Mouse (Mus musculus): Measurements from ENCODE around the gene Zfp870.
"Not testable (repeated sequence)": the region's sequence is repeated elsewhere in the genome, so short reads cannot be mapped to it uniquely, and the experiment has no call there.

Gene Zfp870

GRCm38 (mm10) chr17:32880320-32881218 is 10.9 kb downstream of the Zfp870 start:
- Histone ChIP-seq H3K9me3 (ENCODE audit: low read length) (no peaks in the 10 kb centered on the region), H3K27me3 (ENCODE audit: insufficient read depth, low read length) (no peaks in the 10 kb centered on the region), H3K4me1 (replicated peaks; ENCODE audit: low read depth, low read length) (peaks cover 62% of the 10 kb centered on the region), H3K36me3 (ENCODE audit: insufficient read depth, low read length) (peaks cover 67% of the 10 kb centered on the region), H3K4me3 (replicated peaks; ENCODE audit: low read length) (peak overlapping the region; percentile 5; the same call in 1 of the 2 replicates)
- TF ChIP-seq NANOG (IDR thresholded peaks at IDR 0.05; ENCODE audit: borderline replicate concordance, low read length) (no peak), POU5F1 (IDR thresholded peaks at IDR 0.05; ENCODE audit: borderline replicate concordance, low read length) (no peak), CTCF (conservative IDR thresholded peaks at IDR 0.05; ENCODE audit: low read length) (no peak)

DNA sequence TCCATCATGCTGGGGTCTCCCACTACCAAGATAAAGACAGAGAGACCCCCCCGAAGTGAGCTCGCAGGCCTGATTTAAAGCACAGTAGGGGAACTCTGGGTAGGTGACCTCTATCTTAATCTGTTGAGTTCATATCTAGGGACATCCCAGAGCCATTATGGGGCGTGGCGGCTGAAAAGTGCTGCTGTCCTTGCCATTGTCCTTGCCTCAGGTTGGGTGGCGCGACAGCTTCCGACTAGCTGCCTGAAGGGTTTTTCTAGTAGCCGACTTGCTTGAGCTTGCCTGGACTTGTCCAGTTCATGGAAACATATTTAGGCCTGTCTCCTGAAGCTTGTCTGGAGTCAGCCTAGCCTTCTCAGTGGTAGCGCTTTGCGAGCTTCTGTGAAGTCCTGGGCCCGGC is 12.7 kb downstream of the Zfp870 start:
- Histone ChIP-seq H3K4me1 (replicated peaks; ENCODE audit: low read depth, low read length) (peaks cover 74% of the 10 kb centered on the region), H3K9me3 (ENCODE audit: low read length) (no peaks in the 10 kb centered on the region), H3K36me3 (ENCODE audit: insufficient read depth, low read length) (peaks cover 49% of the 10 kb centered on the region), H3K4me3 (replicated peaks; ENCODE audit: low read length) (peak overlapping the region; percentile 87), H3K27me3 (ENCODE audit: insufficient read depth, low read length) (no peaks in the 10 kb centered on the region)
- TF ChIP-seq NANOG (IDR thresholded peaks at IDR 0.05; ENCODE audit: borderline replicate concordance, low read length) (peak; percentile 35; the same call in 1 of the 2 replicates), POU5F1 (IDR thresholded peaks at IDR 0.05; ENCODE audit: borderline replicate concordance, low read length) (no peak), CTCF (conservative IDR thresholded peaks at IDR 0.05; ENCODE audit: low read length) (no peak)

DNA sequence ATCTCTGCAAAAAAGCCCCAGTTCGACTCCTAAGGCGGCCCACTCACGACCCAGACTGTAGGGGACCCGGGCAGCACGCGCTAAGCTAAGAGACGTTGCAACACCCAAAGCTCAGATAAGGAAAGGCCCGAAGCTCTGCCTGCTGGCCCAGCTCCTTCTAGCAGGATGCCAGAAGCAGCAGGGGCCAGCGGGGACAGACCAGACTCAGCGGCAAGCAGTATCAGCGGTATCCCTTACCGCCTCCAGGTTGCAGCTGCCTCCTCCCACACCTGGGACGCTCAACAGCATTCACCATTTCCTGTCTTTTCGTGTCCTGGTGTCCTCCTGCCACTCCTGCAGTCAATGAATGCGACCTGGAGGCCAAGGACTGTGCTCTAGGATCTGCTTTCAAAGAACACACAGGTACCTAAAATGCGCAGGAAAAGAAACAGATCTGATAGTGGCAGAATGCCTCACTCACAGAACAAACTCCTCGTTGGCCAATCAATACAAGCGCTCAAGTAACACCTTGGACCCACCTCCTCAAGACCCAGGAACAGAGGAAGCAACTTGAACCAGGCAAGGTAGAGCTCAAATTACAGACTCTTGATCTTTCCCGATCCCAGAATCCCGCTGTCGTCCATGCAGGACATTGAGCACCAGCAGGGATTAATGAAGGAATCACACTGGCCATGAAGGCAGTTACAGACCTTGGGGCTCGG is 13.8 kb downstream of the Zfp870 start:
- H3K4me1 ChIP-seq (replicated peaks; ENCODE audit: low read depth, low read length) = peaks cover 77% of the 10 kb centered on the region
- H3K9me3 ChIP-seq (ENCODE audit: low read length) = no peaks in the 10 kb centered on the region
- peaks cover 37% of the 10 kb centered on the region for H3K36me3 ChIP-seq (ENCODE audit: insufficient read depth, low read length)
- no peak; the same call in 1 of the 2 replicates for TF ChIP-seq POU5F1 (IDR thresholded peaks at IDR 0.05; ENCODE audit: borderline replicate concordance, low read length)
- no peak for TF ChIP-seq CTCF (conservative IDR thresholded peaks at IDR 0.05; ENCODE audit: low read length)
- TF ChIP-seq NANOG (IDR thresholded peaks at IDR 0.05; ENCODE audit: borderline replicate concordance, low read length) = peak; percentile 26; the same call in 1 of the 2 replicates
- no peaks in the 10 kb centered on the region for H3K27me3 ChIP-seq (ENCODE audit: insufficient read depth, low read length)
- peak overlapping the region; percentile 87 for H3K4me3 ChIP-seq (replicated peaks; ENCODE audit: low read length)

DNA sequence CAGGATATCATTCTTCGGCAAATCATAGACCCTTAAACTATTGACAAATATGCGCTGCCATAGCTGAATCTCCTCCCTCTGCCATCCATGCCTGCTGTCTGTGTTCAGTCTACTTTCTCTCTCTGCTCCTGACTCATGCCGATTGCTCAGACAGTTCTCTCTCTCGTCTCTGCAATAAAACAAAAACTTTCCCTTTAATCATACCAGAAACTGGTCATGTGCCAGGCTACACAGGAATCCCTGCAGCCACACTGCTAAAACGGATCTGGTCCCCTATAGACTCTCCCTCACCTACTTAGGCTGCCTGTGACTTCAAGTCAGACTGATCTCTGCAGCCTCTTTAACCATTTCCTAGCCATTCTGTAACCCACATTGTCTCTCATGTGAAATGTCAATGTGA is 18.7 kb downstream of the Zfp870 start:
- no peak for TF ChIP-seq POU5F1 (IDR thresholded peaks at IDR 0.05; ENCODE audit: borderline replicate concordance, low read length)
- TF ChIP-seq NANOG (IDR thresholded peaks at IDR 0.05; ENCODE audit: borderline replicate concordance, low read length) = no peak
- TF ChIP-seq CTCF (conservative IDR thresholded peaks at IDR 0.05; ENCODE audit: low read length) = no peak
- Histone ChIP-seq H3K36me3 (ENCODE audit: insufficient read depth, low read length) (peaks cover 14% of the 10 kb centered on the region; the same call in 1 of the 2 replicates), H3K27me3 (ENCODE audit: insufficient read depth, low read length) (no peaks in the 10 kb centered on the region), H3K9me3 (ENCODE audit: low read length) (peaks cover 11% of the 10 kb centered on the region), H3K4me1 (replicated peaks; ENCODE audit: low read depth, low read length) (peaks cover 53% of the 10 kb centered on the region), H3K4me3 (replicated peaks; ENCODE audit: low read length) (peak overlapping the region; percentile 45)

DNA sequence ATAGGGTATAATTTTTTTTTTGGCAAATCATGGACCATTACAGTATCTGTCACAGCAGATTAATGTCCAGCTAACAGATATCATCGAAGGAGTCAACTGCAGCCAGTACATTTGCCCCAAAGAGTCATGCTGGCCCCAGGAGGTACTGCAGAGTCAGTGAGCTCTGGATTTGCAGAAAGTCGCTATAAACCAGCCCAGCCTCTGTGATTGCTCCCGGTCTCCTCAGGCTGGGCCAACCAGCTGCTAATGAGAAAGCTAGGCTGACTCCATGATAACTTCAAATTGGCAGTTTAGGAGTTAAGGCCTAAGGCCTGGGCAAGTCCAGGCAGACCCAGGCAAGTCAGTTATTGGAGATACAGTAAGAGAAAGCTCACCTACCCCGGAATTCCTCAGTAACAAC is 19.4 kb downstream of the Zfp870 start:
- peaks cover 47% of the 10 kb centered on the region for H3K4me1 ChIP-seq (replicated peaks; ENCODE audit: low read depth, low read length)
- H3K36me3 ChIP-seq (ENCODE audit: insufficient read depth, low read length) = peaks cover 14% of the 10 kb centered on the region; the same call in 1 of the 2 replicates
- peaks cover 11% of the 10 kb centered on the region for H3K9me3 ChIP-seq (ENCODE audit: low read length)
- H3K4me3 ChIP-seq (replicated peaks; ENCODE audit: low read length) = peak overlapping the region; percentile 45
- TF ChIP-seq CTCF (conservative IDR thresholded peaks at IDR 0.05; ENCODE audit: low read length) (no peak), POU5F1 (IDR thresholded peaks at IDR 0.05; ENCODE audit: borderline replicate concordance, low read length) (no peak), NANOG (IDR thresholded peaks at IDR 0.05; ENCODE audit: borderline replicate concordance, low read length) (no peak)
- no peaks in the 10 kb centered on the region for H3K27me3 ChIP-seq (ENCODE audit: insufficient read depth, low read length)

- no peak for TF ChIP-seq CTCF (conservative IDR thresholded peaks at IDR 0.05; ENCODE audit: low read length)
- no peak for TF ChIP-seq POU5F1 (IDR thresholded peaks at IDR 0.05; ENCODE audit: borderline replicate concordance, low read length)
- TF ChIP-seq NANOG (IDR thresholded peaks at IDR 0.05; ENCODE audit: borderline replicate concordance, low read length) = no peak
- Histone ChIP-seq H3K9me3 (ENCODE audit: low read length) (peaks cover 11% of the 10 kb centered on the region), H3K36me3 (ENCODE audit: insufficient read depth, low read length) (peaks cover 13% of the 10 kb centered on the region; the same call in 1 of the 2 replicates), H3K27me3 (ENCODE audit: insufficient read depth, low read length) (no peaks in the 10 kb centered on the region), H3K4me3 (replicated peaks; ENCODE audit: low read length) (no peak overlapping the region), H3K4me1 (replicated peaks; ENCODE audit: low read depth, low read length) (peaks cover 41% of the 10 kb centered on the region)
Measured at GRCm38 (mm10) chr17:32871483-32871882, 20.0 kb downstream of the Zfp870 start.

- not testable (repeated sequence) for H3K27me3 ChIP-seq (ENCODE audit: insufficient read depth, low read length); H3K4me3 ChIP-seq (replicated peaks; ENCODE audit: low read length); H3K4me1 ChIP-seq (replicated peaks; ENCODE audit: low read depth, low read length)
- peaks cover 12% of the 10 kb centered on the region; the same call in 1 of the 2 replicates for H3K36me3 ChIP-seq (ENCODE audit: insufficient read depth, low read length)
- peaks cover 11% of the 10 kb centered on the region for H3K9me3 ChIP-seq (ENCODE audit: low read length)
Measured at GRCm38 (mm10) chr17:32867266-32867665, 24.2 kb downstream of the Zfp870 start.

DNA sequence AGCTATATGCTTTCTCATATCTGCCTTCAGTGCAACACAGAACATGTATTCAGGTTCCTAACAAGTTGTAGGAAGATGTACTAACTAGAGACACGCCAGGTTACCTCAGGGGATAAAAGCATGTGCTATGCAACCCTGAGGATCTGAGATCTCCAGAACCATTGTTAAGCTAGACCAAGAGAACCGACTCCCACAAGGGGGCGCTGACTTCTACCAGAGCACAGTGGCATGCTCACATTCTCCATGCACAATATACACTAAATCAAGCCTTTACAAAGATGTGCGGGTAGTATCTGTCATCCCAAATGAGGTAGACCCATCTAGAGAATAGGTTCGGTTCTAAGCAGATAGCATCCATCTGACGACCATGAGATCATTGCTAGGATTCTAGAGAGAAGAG is 34.7 kb downstream of the Zfp870 start:
- not testable (repeated sequence) for H3K27me3 ChIP-seq (ENCODE audit: insufficient read depth, low read length); H3K9me3 ChIP-seq (ENCODE audit: low read length); H3K4me3 ChIP-seq (replicated peaks; ENCODE audit: low read length); H3K36me3 ChIP-seq (ENCODE audit: insufficient read depth, low read length)
- peaks cover 12% of the 10 kb centered on the region for H3K4me1 ChIP-seq (replicated peaks; ENCODE audit: low read depth, low read length)
